Mouse (Mus musculus) stomach, postnatal 0 days (tissue): ENCODE results near the gene Gm21083.
"Not testable (repeated sequence)": the region's sequence is repeated elsewhere in the genome, so short reads cannot be mapped to it uniquely, and the experiment has no call there.

Source experiments
- CTCF ChIP-seq: IDR thresholded peaks from 2 replicates; pipeline ENCODE4 v1.5.1; 2016; ENCODE audit warnings: antibody characterized with exemption, low read depth, mild to moderate bottlenecking, moderate library complexity
- EP300 ChIP-seq: optimal IDR thresholded peaks from 2 replicates; pipeline ENCODE3; 2016; ENCODE audit warnings: antibody characterized with exemption

GRCm38 (mm10) chr5:15628136-15628535, 51.0 kb downstream of the Gm21083 start:
- TF ChIP-seq CTCF = peak; percentile 34
- not testable (repeated sequence) for TF ChIP-seq EP300
